Mouse (Mus musculus) ES-E14 (cell line): ENCODE results near the gene Smim9. TPM values are rescaled to one million over a fixed set of nuclear protein-coding genes. Genes with fewer than 3 reads are reported as not detected.

ENCODE experiments used
- DNase-seq: peaks from one replicate; pipeline ENCODE4 v3.0.0-alpha.2; 2013; ENCODE audit warnings: low read depth, low spot score
- H3K27ac ChIP-seq: 2 replicates; pipeline ENCODE4 v1.5.1; 2012; ENCODE audit warnings: low read depth, mild to moderate bottlenecking, low read length, moderate library complexity, mixed read lengths; ENCODE audit not compliant: poor library complexity, insufficient read depth, severe bottlenecking
- H3K36me3 ChIP-seq: 2 replicates; pipeline ENCODE4 v1.6.1; 2012; ENCODE audit warnings: mild to moderate bottlenecking, low read length, moderate library complexity, mixed read lengths; ENCODE audit not compliant: control insufficient read depth, poor library complexity, insufficient read depth, severe bottlenecking
- H3K4me1 ChIP-seq, 2 experiments: fragments of 150-350 bp in 1 of 2; sonication (generic) in 1 of 2; 2 replicates each; pipeline ENCODE4 v1.6.1; 2012; ENCODE audit warnings: low read length in 2 of 2, mild to moderate bottlenecking in 1 of 2, mixed read lengths in 1 of 2; ENCODE audit not compliant: control insufficient read depth in 2 of 2, insufficient read depth in 2 of 2, poor library complexity in 1 of 2
- H3K4me3 ChIP-seq, 2 experiments: fragments of 150-350 bp in 1 of 2; sonication (generic) in 1 of 2; 2 replicates each; pipeline ENCODE4 v1.5.1; 2012; ENCODE audit warnings: low read length in 2 of 2, low read depth in 1 of 2, mild to moderate bottlenecking in 1 of 2, mixed read lengths in 1 of 2; ENCODE audit not compliant: insufficient read depth in 1 of 2, poor library complexity in 1 of 2, severe bottlenecking in 1 of 2
- H3K9ac ChIP-seq: 2 replicates; pipeline ENCODE4 v1.6.1; 2012; ENCODE audit warnings: low read depth, mild to moderate bottlenecking, low read length, mixed read lengths; ENCODE audit not compliant: poor library complexity, insufficient read depth, severe bottlenecking
- H3K9me3 ChIP-seq: fragments of 150-350 bp; sonication (generic); 2 replicates; pipeline ENCODE4 v1.6.1; 2012; ENCODE audit warnings: low read depth, mild to moderate bottlenecking, low read length; ENCODE audit not compliant: control insufficient read depth, insufficient read depth
- CHD2 ChIP-seq: IDR thresholded peaks from 2 replicates; pipeline ENCODE4 v1.6.1; 2014; ENCODE audit warnings: mild to moderate bottlenecking, low read depth, low read length, inconsistent platforms
- HCFC1 ChIP-seq: IDR thresholded peaks from 2 replicates; pipeline ENCODE4 v1.6.1; 2012; ENCODE audit warnings: low read length, inconsistent platforms, borderline replicate concordance; ENCODE audit not compliant: insufficient read depth
- MAFK ChIP-seq: IDR thresholded peaks from 2 replicates; pipeline ENCODE4 v1.6.1; 2014; ENCODE audit warnings: mild to moderate bottlenecking, low read depth, low read length, inconsistent platforms; ENCODE audit not compliant: insufficient read depth
- ZC3H11A ChIP-seq: IDR thresholded peaks from 2 replicates; pipeline ENCODE4 v1.6.1; 2012; ENCODE audit warnings: low read depth, mild to moderate bottlenecking, inconsistent platforms, low read length, borderline replicate concordance
- ZNF384 ChIP-seq: IDR thresholded peaks from 2 replicates; pipeline ENCODE4 v1.6.1; 2012; ENCODE audit warnings: low read depth, low read length, inconsistent platforms
- in situ Hi-C, 2 experiments: fragments of 600-800 bp; cut with MboI; formaldehyde crosslinking; loops; one replicate each; pipeline ENCODE4 v1.15.1; 2025; ENCODE audit warnings: low sequenced_read_pairs in 2 of 2, inconsistent platforms in 1 of 2; ENCODE audit not compliant: unreplicated experiment in 2 of 2
- total RNA-seq: library from RNA; depleted of rRNA; stranded (reverse); fragments of 300-350 nt; gene quantifications from 2 replicates; pipeline ENCODE4 v1.2.3, GENCODE M21; 2012

The Smim9 gene
- total RNA-seq, 1 experiment: not detected

- H3K9ac ChIP-seq: no peak overlapping the region
- no peaks in the 10 kb centered on the region for H3K9me3 ChIP-seq
- H3K27ac ChIP-seq: peak overlapping the region; percentile 58; the same call in 1 of the 2 replicates
- no peaks in the 10 kb centered on the region for H3K36me3 ChIP-seq
- no peak overlapping the region for H3K4me3 ChIP-seq
- no peaks in the 10 kb centered on the region for H3K4me1 ChIP-seq
- in situ Hi-C loops: no loop called here
- TF ChIP-seq HCFC1: no peak
- TF ChIP-seq ZNF384: no peak
- TF ChIP-seq CHD2: no peak
- no peak for TF ChIP-seq MAFK
- TF ChIP-seq ZC3H11A: no peak
- no peak for DNase-seq
These were observed 25.4 kb downstream of the Smim9 start for GRCm38 (mm10) chrX:75138182-75138581.

GRCm38 (mm10) chrX:75137729-75138128 lies 25.8 kb downstream of the Smim9 start:
- H3K4me3 ChIP-seq: no peak overlapping the region
- no peaks in the 10 kb centered on the region for H3K9me3 ChIP-seq
- H3K27ac ChIP-seq: peak overlapping the region; percentile 58
- TF ChIP-seq MAFK: peak; percentile 76
- TF ChIP-seq CHD2: no peak
- no peaks in the 10 kb centered on the region for H3K4me1 ChIP-seq
- H3K9ac ChIP-seq: no peak overlapping the region
- in situ Hi-C loops: no loop called here
- H3K36me3 ChIP-seq: no peaks in the 10 kb centered on the region
- no peak for DNase-seq

GRCm38 (mm10) chrX:75136938-75137337 lies 26.6 kb downstream of the Smim9 start:
- no peak overlapping the region for H3K27ac ChIP-seq
- no peak overlapping the region for H3K9ac ChIP-seq
- no peak for DNase-seq
- H3K36me3 ChIP-seq: no peaks in the 10 kb centered on the region
- H3K4me3 ChIP-seq: no peak overlapping the region
- no peaks in the 10 kb centered on the region for H3K4me1 ChIP-seq
- TF ChIP-seq ZC3H11A (no peak), CHD2 (no peak), MAFK (no peak), HCFC1 (no peak), ZNF384 (no peak)
- H3K9me3 ChIP-seq: no peaks in the 10 kb centered on the region
- in situ Hi-C loops: no loop called here

- H3K4me3 ChIP-seq: peak within 1 kb of the TSS; percentile 70 to 83
- H3K9ac ChIP-seq: peak within 1 kb of the TSS; percentile 83
- peak; percentile 68 for DNase-seq
- TF ChIP-seq ZNF384 (no peak), ZC3H11A (no peak), CHD2 (no peak), MAFK (no peak), HCFC1 (no peak)
- H3K9me3 ChIP-seq: no peaks in the 10 kb centered on the region
- in situ Hi-C loops: no loop called here
- peak within 1 kb of the TSS; percentile 87 for H3K27ac ChIP-seq
- H3K4me1 ChIP-seq: no peaks in the 10 kb centered on the region
- no peaks in the 10 kb centered on the region for H3K36me3 ChIP-seq
These were observed 33.0 kb downstream of the Smim9 start, which contains the start of gene Mpp1 for GRCm38 (mm10) chrX:75130467-75131160. Mpp1 (minus strand) TSS chrX:75131016.

DNA sequence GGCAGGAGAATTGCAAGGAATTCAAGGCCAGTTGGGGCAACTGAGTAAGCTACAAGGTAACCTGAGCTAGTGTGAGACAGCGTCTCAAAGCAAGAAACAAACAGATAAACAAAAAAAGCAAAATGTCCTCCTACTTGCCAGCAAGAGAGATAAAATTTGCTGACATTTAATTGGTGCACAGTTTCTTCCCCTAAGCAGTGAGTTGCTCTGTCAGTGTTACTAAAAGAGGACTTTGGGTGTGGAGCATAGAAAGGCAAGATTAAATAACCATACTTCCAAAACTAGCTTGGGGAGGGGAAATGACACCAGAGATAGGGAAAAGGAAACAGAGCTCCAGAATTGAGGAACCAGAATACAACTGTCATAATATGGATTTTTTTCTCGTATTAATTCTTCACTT lies 34.1 kb downstream of the Smim9 start:
- in situ Hi-C loops: no loop called here
- Histone ChIP-seq H3K9me3 (no peaks in the 10 kb centered on the region), H3K27ac (no peak overlapping the region), H3K4me3 (no peak overlapping the region), H3K4me1 (no peaks in the 10 kb centered on the region), H3K36me3 (no peaks in the 10 kb centered on the region), H3K9ac (no peak overlapping the region)
- no peak for TF ChIP-seq CHD2
- no peak for TF ChIP-seq MAFK
- no peak for TF ChIP-seq ZC3H11A
- no peak for TF ChIP-seq ZNF384
- TF ChIP-seq HCFC1: no peak
- DNase-seq: no peak
